Mouse (Mus musculus) small intestine, adult 2 months (tissue): ENCODE measurements around the gene Ovol2. TPM values are rescaled to one million over a fixed set of nuclear protein-coding genes. Genes with fewer than 3 reads are reported as not detected.
"Not testable (repeated sequence)": the region's sequence is repeated elsewhere in the genome, so short reads cannot be mapped to it uniquely, and the experiment has no call there.

Experiments
- H3K27ac ChIP-seq: fragments of 200-500 bp; 2 replicates; pipeline ENCODE4 v1.5.1; 2012; ENCODE audit warnings: low read depth, low read length, control low read depth, inconsistent platforms; ENCODE audit not compliant: insufficient read depth
- H3K27me3 ChIP-seq: fragments of 200-500 bp; 2 replicates; pipeline ENCODE4 v1.6.1; 2012; ENCODE audit warnings: mild to moderate bottlenecking, moderate library complexity, low read length, inconsistent platforms; ENCODE audit not compliant: control insufficient read depth, insufficient read depth
- H3K36me3 ChIP-seq: fragments of 200-500 bp; 2 replicates; pipeline ENCODE4 v1.6.1; 2012; ENCODE audit warnings: mild to moderate bottlenecking, low read length, control low read depth, inconsistent platforms; ENCODE audit not compliant: control insufficient read depth, insufficient read depth
- H3K4me1 ChIP-seq: fragments of 200-500 bp; 2 replicates; pipeline ENCODE4 v1.6.1; 2012; ENCODE audit warnings: low read length, inconsistent platforms, mixed read lengths; ENCODE audit not compliant: control insufficient read depth, insufficient read depth, insufficient read length
- H3K4me3 ChIP-seq: fragments of 200-500 bp; 2 replicates; pipeline ENCODE4 v1.5.1; 2012; ENCODE audit warnings: low read depth, mild to moderate bottlenecking, control low read depth, inconsistent platforms, low read length, moderate library complexity
- CTCF ChIP-seq: fragments of 200-500 bp; IDR thresholded peaks from 2 replicates; pipeline ENCODE4 v1.5.1; 2012; ENCODE audit warnings: low read depth, mild to moderate bottlenecking, control low read depth, inconsistent platforms, low read length, moderate library complexity, mixed read lengths; ENCODE audit not compliant: insufficient replicate concordance, insufficient read length; ENCODE audit errors: extremely low read depth
- POLR2A ChIP-seq: fragments of 200-500 bp; IDR thresholded peaks from 2 replicates; pipeline ENCODE4 v1.6.1; 2012; ENCODE audit warnings: low read depth, mild to moderate bottlenecking, control low read depth, inconsistent platforms, low read length, moderate library complexity
- WGBS: fragments of 180-500 bp; shearing (Covaris S2); methylation state at CpG from one replicate; pipeline ENCODE4 v1.1.7; 2018; 5-methylcytosine and 5-hydroxymethylcytosine counted together
- polyA plus RNA-seq: library from polyadenylated mRNA; depleted of rRNA; stranded (reverse); fragments of >200 nt; gene quantifications from 2 replicates; pipeline ENCODE4 v1.2.3, GENCODE M21; 2012

Ovol2 gene
- polyA plus RNA-seq, 1 experiment: 51.5 TPM

DNA sequence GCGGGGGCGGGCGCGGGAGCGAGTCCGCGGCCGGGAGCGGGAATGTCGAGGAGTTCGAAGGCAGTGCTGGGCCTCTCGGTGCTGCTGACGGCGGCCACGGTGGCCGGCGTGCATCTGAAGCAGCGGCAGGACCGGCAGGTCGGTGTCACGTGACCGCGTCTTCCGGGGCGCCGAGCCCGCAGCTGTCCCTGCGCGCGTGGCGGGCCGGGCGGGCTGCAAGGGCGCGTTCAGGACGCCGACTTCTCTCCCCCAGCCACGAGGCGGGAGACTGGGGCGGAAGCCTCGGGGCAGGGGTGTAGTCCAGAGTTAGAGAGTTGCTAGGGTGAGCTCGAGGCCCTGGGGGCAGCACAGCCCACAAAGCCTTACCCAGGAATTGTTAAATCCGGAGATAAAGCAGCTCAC, 37.1 kb upstream of the Ovol2 start:
- peaks cover 10% of the 10 kb centered on the region for H3K36me3 ChIP-seq
- 0 out of 2 replicates have a peak, but pooled peaks cover 3% of the 10 kb centered on the region for H3K4me1 ChIP-seq
- under 1% methylated on average over 43 of the region's 43 CpGs for WGBS
- H3K4me3 ChIP-seq: peak overlapping the region; percentile 100
- peak overlapping the region; percentile 86 for H3K27ac ChIP-seq
- TF ChIP-seq POLR2A (peak; percentile 30; the same call in 1 of the 2 replicates), CTCF (no peak)
- no peaks in the 10 kb centered on the region for H3K27me3 ChIP-seq

DNA sequence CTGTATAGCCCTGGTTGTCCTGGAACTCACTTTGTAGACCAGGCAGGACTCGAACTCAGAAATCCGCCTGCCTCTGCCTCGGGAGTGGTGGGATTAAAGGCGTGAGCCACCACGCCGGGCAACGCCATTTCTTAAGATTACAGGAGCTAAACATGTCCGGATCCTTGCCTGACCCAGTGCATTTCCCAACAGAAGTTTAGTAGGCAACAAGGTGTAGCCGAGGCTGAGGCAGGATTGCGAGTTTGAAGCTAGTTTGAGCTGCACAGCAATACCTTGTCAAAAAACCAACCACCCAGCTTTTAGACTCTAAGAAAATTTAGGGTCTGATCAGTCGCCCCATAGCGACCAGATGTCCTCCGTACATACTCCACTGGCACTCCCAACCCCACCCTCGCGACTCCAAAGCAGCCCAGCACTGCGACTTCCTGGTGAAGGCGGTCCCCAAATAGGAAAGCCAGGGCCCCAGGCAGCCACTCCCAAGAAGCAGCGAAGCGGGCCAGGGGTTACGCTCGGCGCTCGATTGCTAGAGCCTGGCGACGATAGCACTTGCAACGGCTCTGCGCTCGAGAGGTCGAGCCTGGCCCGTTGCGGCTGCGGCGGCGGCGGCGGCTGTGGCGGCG, 36.6 kb upstream of the Ovol2 start, which contains the start of the genes Kat14 and Pet117:
Gene Kat14 (plus strand): TSS at position 584 of the 620 bp plus-strand sequence.
Gene Pet117 (plus strand): TSS at position 597 of the 620 bp plus-strand sequence.
- 3% methylated on average over 38 of the region's 38 CpGs for WGBS
- TF ChIP-seq CTCF (no peak), POLR2A (peak; percentile 79)
- Histone ChIP-seq H3K4me1 (0 out of 2 replicates have a peak, but pooled peaks cover 3% of the 10 kb centered on the region), H3K27me3 (no peaks in the 10 kb centered on the region), H3K27ac (peak within 1 kb of the TSS; percentile 86), H3K36me3 (peaks cover 6% of the 10 kb centered on the region), H3K4me3 (peak within 1 kb of the TSS; percentile 100)

DNA sequence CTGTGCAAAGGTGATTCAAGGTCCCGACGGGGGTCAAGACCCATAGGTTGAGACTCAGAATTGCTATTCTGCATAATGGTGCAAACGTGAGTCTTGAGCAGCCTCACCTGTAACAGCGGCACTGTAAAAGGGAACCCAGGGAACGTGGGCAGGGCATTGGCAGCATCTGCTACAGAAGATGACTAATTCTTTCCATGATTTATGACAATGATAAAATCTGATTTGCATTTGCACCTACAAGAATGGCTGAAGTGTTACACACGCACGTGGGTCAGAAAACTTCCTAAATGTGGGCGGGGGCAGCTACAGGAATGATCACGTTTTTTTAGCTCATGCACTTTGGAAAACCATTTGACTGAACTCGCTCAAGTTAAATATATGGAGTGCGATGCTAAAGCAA, 20.9 kb upstream of the Ovol2 start:
- TF ChIP-seq CTCF: no peak
- TF ChIP-seq POLR2A: no peak
- Histone ChIP-seq H3K4me1 (no peaks in the 10 kb centered on the region), H3K4me3 (no peak overlapping the region), H3K27ac (no peak overlapping the region), H3K27me3 (no peaks in the 10 kb centered on the region), H3K36me3 (no peaks in the 10 kb centered on the region)
- 67% methylated on average over 11 of the region's 11 CpGs for WGBS

DNA sequence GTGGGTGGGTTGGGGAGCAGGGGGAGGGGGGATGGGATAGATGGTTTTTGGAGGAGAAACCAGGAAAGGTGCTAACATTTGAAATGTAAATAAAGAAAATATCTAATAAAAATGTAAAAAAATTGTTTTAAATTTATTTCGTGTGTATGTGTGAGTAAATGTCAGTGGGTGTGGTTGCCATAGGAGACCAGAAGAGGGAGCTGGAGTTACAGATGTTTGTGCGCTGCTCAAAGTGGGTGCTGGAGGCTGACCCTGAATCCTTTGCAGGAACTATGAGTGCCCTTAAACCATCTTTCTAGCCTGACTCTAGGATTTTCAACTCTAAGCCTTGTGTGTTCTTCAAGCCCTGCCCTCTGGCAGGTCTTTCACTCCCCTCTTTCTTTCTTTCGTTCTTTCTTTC, 16.6 kb upstream of the Ovol2 start:
- 76% methylated on average over 3 of the region's 3 CpGs for WGBS
- H3K27me3 ChIP-seq: no peaks in the 10 kb centered on the region

DNA sequence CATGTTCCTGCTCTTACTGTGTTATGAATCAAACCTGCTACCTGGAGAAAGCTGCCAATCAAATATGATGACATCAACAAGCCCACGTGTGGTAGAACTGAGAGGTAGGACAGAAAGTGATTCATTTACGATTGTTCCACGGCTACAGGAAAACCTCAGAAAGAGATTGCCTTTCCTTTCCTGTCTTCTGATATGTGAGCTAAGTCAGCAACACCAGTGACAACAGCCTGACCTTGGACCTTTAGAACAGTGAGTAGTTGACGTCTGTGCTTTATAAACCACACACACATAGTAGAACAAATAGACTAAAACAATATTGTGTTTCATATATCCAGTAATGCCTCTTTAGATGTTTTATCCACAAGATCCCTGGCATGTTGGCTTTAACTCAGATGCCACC, 11.2 kb upstream of the Ovol2 start:
- no peaks in the 10 kb centered on the region for H3K36me3 ChIP-seq
- H3K4me1 ChIP-seq: peaks cover 3% of the 10 kb centered on the region; the same call in 1 of the 2 replicates
- TF ChIP-seq POLR2A (no peak), CTCF (no peak)
- H3K4me3 ChIP-seq: no peak overlapping the region
- 0 out of 2 replicates have a peak overlapping the region, but pooled peaks have one; percentile 1 for H3K27ac ChIP-seq
- 21% methylated on average over 4 of the region's 4 CpGs for WGBS
- no peaks in the 10 kb centered on the region for H3K27me3 ChIP-seq

More for the DNA sequence above, 16.6 kb upstream of the Ovol2 start:
- no peak overlapping the region for H3K27ac ChIP-seq
- H3K36me3 ChIP-seq: no peaks in the 10 kb centered on the region
- TF ChIP-seq CTCF: no peak
- TF ChIP-seq POLR2A: no peak
- H3K4me3 ChIP-seq: no peak overlapping the region
- H3K4me1 ChIP-seq: no peaks in the 10 kb centered on the region

DNA sequence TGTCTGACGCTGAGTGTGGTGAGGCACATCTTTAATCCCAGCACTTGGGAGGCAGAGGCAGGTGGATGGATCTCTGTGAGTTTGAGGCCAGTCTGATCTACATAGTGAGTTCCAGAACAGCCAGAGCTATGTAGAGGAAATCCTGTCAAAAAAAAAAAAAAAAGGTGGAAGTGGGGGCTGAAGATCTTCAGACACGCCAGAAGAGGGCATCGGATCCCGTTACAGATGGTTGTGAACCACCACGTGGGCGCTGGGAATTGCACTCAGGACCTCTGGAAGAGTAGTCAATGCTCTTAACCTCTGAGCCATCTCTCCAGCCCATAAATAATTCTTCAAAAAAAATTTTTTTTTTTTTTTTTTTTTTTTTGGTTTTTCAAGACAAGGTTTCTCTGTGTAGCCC, 6.2 kb upstream of the Ovol2 start:
- not testable (repeated sequence) for H3K4me1 ChIP-seq, H3K36me3 ChIP-seq, H3K27me3 ChIP-seq, H3K27ac ChIP-seq, H3K4me3 ChIP-seq
- WGBS: 88% methylated on average over 6 of the region's 6 CpGs

DNA sequence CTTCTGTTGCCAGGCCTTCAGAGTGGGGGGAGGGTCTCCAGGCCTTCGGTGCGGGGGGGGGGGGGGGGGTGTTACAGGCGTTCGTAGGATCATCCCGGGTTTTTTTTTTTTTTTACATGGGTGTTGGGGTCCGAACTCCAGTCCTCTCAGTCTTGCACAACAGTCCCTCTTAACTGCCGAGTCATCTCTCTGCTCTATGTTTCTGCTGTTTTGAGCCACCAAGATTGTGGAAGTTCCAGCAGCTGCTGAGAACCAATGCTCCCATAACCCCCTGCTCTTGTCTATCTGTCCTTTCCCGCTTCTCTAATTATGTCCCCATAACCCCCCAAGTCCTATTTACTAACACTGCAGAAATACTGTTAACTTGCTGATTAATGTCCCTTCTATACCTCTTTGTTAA, 5.8 kb upstream of the Ovol2 start:
- H3K36me3 ChIP-seq: no peaks in the 10 kb centered on the region
- WGBS: 62% methylated on average over 8 of the region's 8 CpGs
- H3K27me3 ChIP-seq: 0 out of 2 replicates have a peak, but pooled peaks cover 2% of the 10 kb centered on the region
- TF ChIP-seq CTCF (no peak), POLR2A (no peak)
- H3K4me1 ChIP-seq: peaks cover 4% of the 10 kb centered on the region; the same call in 1 of the 2 replicates
- no peak overlapping the region for H3K4me3 ChIP-seq
- no peak overlapping the region for H3K27ac ChIP-seq
